Mouse (Mus musculus) neural tube, embryonic 13.5 days (tissue): ENCODE measurements around the gene Copz2. TPM values are rescaled to one million over a fixed set of nuclear protein-coding genes. Genes with fewer than 3 reads are reported as not detected.

ENCODE experiments used
- ATAC-seq: fragments of 200-750 bp; cut with Nextera tagmentation; 2 replicates; pipeline ENCODE4 v1.8.0; 2017; ENCODE audit warnings: low read depth, mild to moderate bottlenecking, moderate TSS enrichment, moderate library complexity
- H3K27ac ChIP-seq: fragments of 300-500 bp; sonication (generic); replicated peaks from 2 replicates; pipeline ENCODE4 v1.5.1; 2015; ENCODE audit warnings: moderate library complexity, mild to moderate bottlenecking, inconsistent platforms
- H3K27me3 ChIP-seq: fragments of 300-500 bp; sonication (generic); 2 replicates; pipeline ENCODE4 v1.6.1; 2015; ENCODE audit warnings: mild to moderate bottlenecking, inconsistent platforms
- H3K36me3 ChIP-seq: fragments of 300-500 bp; sonication (generic); 2 replicates; pipeline ENCODE4 v1.6.1; 2015; ENCODE audit warnings: mild to moderate bottlenecking, inconsistent platforms
- H3K4me1 ChIP-seq: fragments of 300-500 bp; sonication (generic); replicated peaks from 2 replicates; pipeline ENCODE4 v1.6.1; 2015; ENCODE audit warnings: inconsistent platforms
- H3K4me2 ChIP-seq: fragments of 300-500 bp; sonication (generic); 2 replicates; pipeline ENCODE4 v1.6.1; 2015; ENCODE audit warnings: inconsistent platforms, mild to moderate bottlenecking, moderate library complexity
- H3K4me3 ChIP-seq: fragments of 300-500 bp; sonication (generic); 2 replicates; pipeline ENCODE4 v1.5.1; 2015; ENCODE audit warnings: mild to moderate bottlenecking, inconsistent platforms
- H3K9ac ChIP-seq: fragments of 300-500 bp; sonication (generic); 2 replicates; pipeline ENCODE4 v1.6.1; 2015; ENCODE audit warnings: moderate library complexity, mild to moderate bottlenecking, inconsistent platforms
- H3K9me3 ChIP-seq: fragments of 300-500 bp; sonication (generic); 2 replicates; pipeline ENCODE4 v1.6.1; 2016; ENCODE audit warnings: inconsistent platforms
- WGBS: fragments of 180-500 bp; shearing (Covaris S2); methylation state at CpG from one replicate; pipeline ENCODE4 v1.1.7; 2015; 5-methylcytosine and 5-hydroxymethylcytosine counted together
- microRNA counts: library from miRNA; unstranded; fragments of <30 nt; microRNA quantifications from one replicate; lab custom pipeline; 2016
- microRNA-seq: library from miRNA; unstranded; fragments of <30 nt; microRNA quantifications from one replicate; pipeline ENCODE4, GENCODE M21; 2016
- polyA plus RNA-seq: library from polyadenylated mRNA; unstranded; fragments of >200 nt; fragmentation: Nextera tagmentation; extraction: Ambion mirVana; gene quantifications from 2 replicates; pipeline ENCODE4 v1.2.1, GENCODE M21; 2015

Gene Copz2
- polyA plus RNA-seq, 1 experiment from 2014 or later: 36.6 TPM

GRCm38 (mm10) chr11:96895886-96896285, 46.2 kb downstream of the Copz2 start:
- Histone ChIP-seq H3K4me3 (no peak overlapping the region), H3K4me2 (no peak overlapping the region), H3K9me3 (no peaks in the 10 kb centered on the region), H3K9ac (no peak overlapping the region), H3K27ac (no peak overlapping the region; the same call in 1 of the 2 replicates), H3K36me3 (no peaks in the 10 kb centered on the region), H3K27me3 (no peaks in the 10 kb centered on the region), H3K4me1 (peaks cover 71% of the 10 kb centered on the region)
- ATAC-seq: no peak
- WGBS: 87% methylated on average over 4 of the region's 4 CpGs

- WGBS: 19% methylated on average over 13 of the region's 13 CpGs
- Histone ChIP-seq H3K27me3 (no peaks in the 10 kb centered on the region), H3K9ac (peak overlapping the region; percentile 31; the same call in 1 of the 2 replicates), H3K27ac (peak overlapping the region; percentile 86), H3K4me3 (no peak overlapping the region), H3K4me1 (peaks cover 78% of the 10 kb centered on the region), H3K36me3 (no peaks in the 10 kb centered on the region), H3K4me2 (peak overlapping the region; percentile 25), H3K9me3 (no peaks in the 10 kb centered on the region)
- ATAC-seq: peak; percentile 50; the same call in 1 of the 2 replicates
Observed at GRCm38 (mm10) chr11:96899449-96900306, 50.0 kb downstream of the Copz2 start.

GRCm38 (mm10) chr11:96901332-96901731, 51.7 kb downstream of the Copz2 start:
- Histone ChIP-seq H3K4me1 (peaks cover 91% of the 10 kb centered on the region), H3K4me3 (no peak overlapping the region), H3K9me3 (no peaks in the 10 kb centered on the region), H3K27ac (peak overlapping the region; percentile 89), H3K27me3 (no peaks in the 10 kb centered on the region), H3K9ac (peak overlapping the region; percentile 49), H3K36me3 (no peaks in the 10 kb centered on the region), H3K4me2 (no peak overlapping the region)
- no peak for ATAC-seq
- WGBS: 26% methylated on average over 9 of the region's 9 CpGs

GRCm38 (mm10) chr11:96902639-96903635, 53.3 kb downstream of the Copz2 start:
- Histone ChIP-seq H3K27me3 (no peaks in the 10 kb centered on the region), H3K9ac (peak overlapping the region; percentile 23; the same call in 1 of the 2 replicates), H3K4me1 (peaks cover 91% of the 10 kb centered on the region), H3K4me3 (no peak overlapping the region), H3K4me2 (no peak overlapping the region; the same call in 1 of the 2 replicates), H3K36me3 (peaks cover 7% of the 10 kb centered on the region), H3K27ac (peak overlapping the region; percentile 89), H3K9me3 (no peaks in the 10 kb centered on the region)
- 3% methylated on average over 16 of the region's 16 CpGs for WGBS
- ATAC-seq: peak; percentile 70

GRCm38 (mm10) chr11:96906431-96907161, 56.9 kb downstream of the Copz2 start:
- Histone ChIP-seq H3K4me3 (no peak overlapping the region), H3K9ac (peak overlapping the region; percentile 53), H3K4me1 (peaks cover 73% of the 10 kb centered on the region), H3K27me3 (no peaks in the 10 kb centered on the region), H3K9me3 (no peaks in the 10 kb centered on the region), H3K27ac (peak overlapping the region; percentile 75), H3K4me2 (no peak overlapping the region), H3K36me3 (peaks cover 28% of the 10 kb centered on the region)
- 11% methylated on average over 15 of the region's 15 CpGs for WGBS
- no peak for ATAC-seq

- Histone ChIP-seq H3K27ac (0 out of 2 replicates have a peak overlapping the region, but pooled peaks have one; percentile 75), H3K4me3 (no peak overlapping the region), H3K27me3 (no peaks in the 10 kb centered on the region), H3K9me3 (no peaks in the 10 kb centered on the region), H3K4me1 (peaks cover 53% of the 10 kb centered on the region), H3K36me3 (peaks cover 46% of the 10 kb centered on the region), H3K9ac (peak overlapping the region; percentile 22; the same call in 1 of the 2 replicates), H3K4me2 (no peak overlapping the region)
- no peak for ATAC-seq
- WGBS: 91% methylated on average over 12 of the region's 12 CpGs
Observed at GRCm38 (mm10) chr11:96908594-96908993, 58.9 kb downstream of the Copz2 start.

GRCm38 (mm10) chr11:96910003-96910402, 60.3 kb downstream of the Copz2 start:
- Histone ChIP-seq H3K9ac (0 out of 2 replicates have a peak overlapping the region, but pooled peaks have one; percentile 49), H3K9me3 (no peaks in the 10 kb centered on the region), H3K36me3 (peaks cover 46% of the 10 kb centered on the region), H3K4me1 (peaks cover 51% of the 10 kb centered on the region), H3K4me3 (no peak overlapping the region), H3K4me2 (no peak overlapping the region), H3K27ac (no peak overlapping the region), H3K27me3 (no peaks in the 10 kb centered on the region)
- 27% methylated on average over 7 of the region's 7 CpGs for WGBS
- ATAC-seq: peak; percentile 67

MicroRNAs encoded within 50 kb of the gene (microRNA counts, 519-probe panel; counts per million panel counts)
- microRNA mmu-miR-152 (lab: Ali Mortazavi, UCI): 4,034 counts per million, percentile 65 among the panel's probes with 10 or more counts

Small RNA genes within 50 kb of the gene (microRNA-seq; reads per million reads assigned to microRNA genes)
- 33.2 reads per million, percentile 39 among the genes with 10 or more reads in this experiment for gene Mir152

Other genes with a start within 250 kb of the Copz2 start
- gene Snx11, start 72.3 kb upstream of the Copz2 start, polyA plus RNA-seq: 78.0 and 84.2 TPM in 2 replicates
- gene Cbx1, start 60.7 kb upstream of the Copz2 start, polyA plus RNA-seq: 91.6 and 95.1 TPM in 2 replicates
- 66.2 and 66.5 TPM in 2 replicates for gene Nfe2l1, start 19.9 kb upstream of the Copz2 start, polyA plus RNA-seq
- gene Cdk5rap3, start 66.6 kb downstream of the Copz2 start, polyA plus RNA-seq: 79.2 and 92.0 TPM in 2 replicates
- 0.21 TPM in 1 of 2 replicates, not detected in the other for gene Prr15l, start 78.2 kb downstream of the Copz2 start, polyA plus RNA-seq
- gene Pnpo, start 94.1 kb downstream of the Copz2 start, polyA plus RNA-seq: 18.5 and 22.3 TPM in 2 replicates
- gene Sp2, start 133.1 kb downstream of the Copz2 start, polyA plus RNA-seq: 15.9 and 16.7 TPM in 2 replicates
- 0.17 and 0.29 TPM in 2 replicates for gene Sp6, start 163.5 kb downstream of the Copz2 start, polyA plus RNA-seq
- gene Scrn2, start 180.1 kb downstream of the Copz2 start, polyA plus RNA-seq: 13.7 and 15.0 TPM in 2 replicates
- gene Lrrc46, start 191.5 kb downstream of the Copz2 start, polyA plus RNA-seq: 1.8 and 3.0 TPM in 2 replicates
- 58.9 and 59.0 TPM in 2 replicates for gene Mrpl10, start 191.7 kb downstream of the Copz2 start, polyA plus RNA-seq
- 9.2 and 11.0 TPM in 2 replicates for gene Osbpl7, start 200.8 kb downstream of the Copz2 start, polyA plus RNA-seq